22 mouse cellular contexts compared by ENCODE assay signal in the genomic region with DNA sequence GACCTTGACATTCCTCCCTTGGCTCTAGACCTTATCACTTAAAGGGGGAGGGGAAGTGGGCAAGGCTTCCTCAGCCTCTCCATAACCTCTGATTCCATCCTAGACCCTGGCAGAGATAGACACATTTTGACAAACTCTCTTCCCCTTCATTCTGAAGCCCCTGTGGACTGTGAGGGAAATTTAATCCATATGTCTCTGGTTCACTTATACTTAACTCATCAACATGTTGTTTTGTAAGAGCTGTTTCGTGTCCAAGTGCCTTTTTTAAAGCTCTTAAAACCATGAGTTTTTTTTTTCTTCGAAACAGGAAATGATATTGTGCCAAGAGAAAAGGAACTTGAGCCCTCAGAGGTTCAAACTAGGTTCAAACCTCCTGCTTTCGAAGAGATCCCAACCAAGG.
"Had no signal": no experiment of that assay in that cellular context is flagged by ENCODE, and none has a peak within 500 bp of the region (broad histone marks: within the 10 kb centered on the region; RNA-seq: fewer than 3 reads in every experiment).

No protein-coding gene starts in this region.

- H3K4me1 ChIP-seq: intestine, embryonic 15.5 days; limb, embryonic 12.5 days; limb, embryonic 15.5 days; midbrain, embryonic 12.5 days; midbrain, embryonic 15.5 days; neural tube, embryonic 12.5 days; neural tube, embryonic 15.5 days had no signal

- H3K9ac ChIP-seq: intestine, embryonic 15.5 days; limb, embryonic 12.5 days; limb, embryonic 15.5 days; liver, embryonic 14.5 days; liver, postnatal 0 days; midbrain, embryonic 12.5 days; midbrain, embryonic 15.5 days; neural tube, embryonic 12.5 days; neural tube, embryonic 15.5 days had no signal

- DNase-seq: kidney, adult 11 months; kidney, adult 8-10 months; kidney, postnatal 25 days; left cerebral cortex, postnatal 4 days; liver, postnatal 0 days; lung, postnatal 14 days; right cerebral cortex, adult 18-20 months; right cerebral cortex, postnatal 14 days; right cerebral cortex, postnatal 4 days; thymus, adult 2 months; thymus, postnatal 14 days had no signal

- H3K36me3 ChIP-seq: intestine, embryonic 15.5 days; limb, embryonic 12.5 days; limb, embryonic 15.5 days; midbrain, embryonic 12.5 days; midbrain, embryonic 15.5 days; neural tube, embryonic 12.5 days; neural tube, embryonic 15.5 days had no signal

- ATAC-seq: intestine, embryonic 15.5 days; liver, postnatal 0 days; midbrain, embryonic 15.5 days had no signal

- H3K4me2 ChIP-seq: intestine, embryonic 15.5 days; limb, embryonic 12.5 days; limb, embryonic 15.5 days; liver, embryonic 11.5 days; midbrain, embryonic 12.5 days; midbrain, embryonic 15.5 days; neural tube, embryonic 12.5 days; neural tube, embryonic 15.5 days had no signal

- H3K9me3 ChIP-seq: intestine, embryonic 15.5 days; limb, embryonic 12.5 days; limb, embryonic 15.5 days; midbrain, embryonic 12.5 days; midbrain, embryonic 15.5 days; neural tube, embryonic 12.5 days; neural tube, embryonic 15.5 days had no signal

- H3K27me3 ChIP-seq: intestine, embryonic 15.5 days; limb, embryonic 12.5 days; limb, embryonic 15.5 days; midbrain, embryonic 12.5 days; midbrain, embryonic 15.5 days; neural tube, embryonic 12.5 days; neural tube, embryonic 15.5 days had no signal

- H3K27ac ChIP-seq: intestine, embryonic 15.5 days; limb, embryonic 12.5 days; limb, embryonic 15.5 days; liver, embryonic 14.5 days; macrophage; midbrain, embryonic 12.5 days; midbrain, embryonic 15.5 days; neural tube, embryonic 12.5 days; neural tube, embryonic 15.5 days; stomach, postnatal 0 days had no signal

- H3K4me3 ChIP-seq: intestine, embryonic 15.5 days; limb, embryonic 12.5 days; limb, embryonic 15.5 days; midbrain, embryonic 12.5 days; midbrain, embryonic 15.5 days; neural tube, embryonic 12.5 days; neural tube, embryonic 15.5 days had no signal
